Mouse (Mus musculus) stomach, embryonic 15.5 days (tissue): Measurements from ENCODE around the gene Rita1. TPM values are rescaled to one million over a fixed set of nuclear protein-coding genes. Genes with fewer than 3 reads are reported as not detected.

ENCODE experiments used
- ATAC-seq: fragments of 200-750 bp; cut with Nextera tagmentation; 2 replicates; pipeline ENCODE4 v1.8.0; 2017; ENCODE audit warnings: low read depth, moderate number of reproducible peaks, moderate TSS enrichment; ENCODE audit not compliant: insufficient read depth, low FRiP score
- H3K27ac ChIP-seq: fragments of 300-500 bp; sonication (generic); 2 replicates; pipeline ENCODE4 v1.5.1; 2015; ENCODE audit warnings: mild to moderate bottlenecking, inconsistent platforms
- H3K27me3 ChIP-seq: fragments of 300-500 bp; sonication (generic); replicated peaks from 2 replicates; pipeline ENCODE4 v1.6.1; 2015; ENCODE audit warnings: inconsistent platforms
- H3K36me3 ChIP-seq: fragments of 300-500 bp; sonication (generic); 2 replicates; pipeline ENCODE4 v1.6.1; 2015; ENCODE audit warnings: inconsistent platforms
- H3K4me1 ChIP-seq: fragments of 300-500 bp; sonication (generic); 2 replicates; pipeline ENCODE4 v1.6.1; 2015; ENCODE audit warnings: inconsistent platforms
- H3K4me2 ChIP-seq: fragments of 300-500 bp; sonication (generic); 2 replicates; pipeline ENCODE4 v1.6.1; 2015; ENCODE audit warnings: mild to moderate bottlenecking, inconsistent platforms
- H3K4me3 ChIP-seq: fragments of 300-500 bp; sonication (generic); replicated peaks from 2 replicates; pipeline ENCODE4 v1.5.1; 2015; ENCODE audit warnings: inconsistent platforms
- H3K9ac ChIP-seq: fragments of 300-500 bp; sonication (generic); 2 replicates; pipeline ENCODE4 v1.6.1; 2015; ENCODE audit warnings: inconsistent platforms
- H3K9me3 ChIP-seq: fragments of 300-500 bp; sonication (generic); 2 replicates; pipeline ENCODE4 v1.6.1; 2016; ENCODE audit warnings: inconsistent platforms
- WGBS: fragments of 180-500 bp; shearing (Covaris S2); methylation state at CpG from one replicate; pipeline ENCODE4 v1.1.7; 2015; 5-methylcytosine and 5-hydroxymethylcytosine counted together
- polyA plus RNA-seq: library from polyadenylated mRNA; unstranded; fragments of >200 nt; fragmentation: Nextera tagmentation; extraction: Ambion mirVana; gene quantifications from 2 replicates; pipeline ENCODE4 v1.2.1, GENCODE M21; 2015

Gene Rita1
- polyA plus RNA-seq, 1 experiment from 2014 or later = 10.4 TPM

- no peaks in the 10 kb centered on the region for H3K4me1 ChIP-seq
- no peak overlapping the region for H3K9ac ChIP-seq
- WGBS = 69% methylated on average over 5 of the region's 5 CpGs
- H3K9me3 ChIP-seq = no peaks in the 10 kb centered on the region
- no peak overlapping the region for H3K4me2 ChIP-seq
- no peaks in the 10 kb centered on the region for H3K27me3 ChIP-seq
- no peak for ATAC-seq
- H3K4me3 ChIP-seq = no peak overlapping the region
- no peak overlapping the region for H3K27ac ChIP-seq
- peaks cover 20% of the 10 kb centered on the region for H3K36me3 ChIP-seq
Measured at GRCm38 (mm10) chr5:120550137-120550536, 62.3 kb downstream of the Rita1 start.

DNA sequence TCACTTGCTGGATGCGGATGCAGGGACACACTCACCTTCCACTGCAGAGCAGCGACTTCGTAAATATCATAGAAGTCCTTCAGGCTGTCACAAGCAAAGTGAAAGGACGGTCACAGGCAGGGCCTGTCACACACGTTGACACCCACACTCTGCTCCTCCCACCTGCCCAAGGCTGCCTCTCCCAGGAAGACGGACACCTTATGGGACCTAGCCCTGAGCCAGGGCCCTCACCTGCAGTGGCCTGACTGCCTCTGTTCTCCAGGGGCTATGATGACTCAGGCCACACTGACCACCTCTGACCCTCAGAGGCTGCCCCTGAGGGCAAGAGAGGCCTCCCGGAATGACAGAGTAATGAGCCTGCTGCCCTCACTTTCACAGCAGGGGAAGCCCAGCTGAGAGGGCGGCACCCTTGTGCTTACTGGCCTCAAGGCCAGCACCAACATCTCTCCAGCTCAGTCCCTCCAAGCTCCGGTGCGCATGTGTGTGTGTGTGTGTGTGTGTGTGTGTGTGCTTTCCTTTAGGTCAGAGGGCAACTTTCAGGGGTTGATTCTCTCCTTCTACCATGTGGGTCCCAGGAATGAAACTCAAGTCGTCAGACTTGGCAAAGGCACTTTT lies 64.0 kb downstream of the Rita1 start:
- H3K36me3 ChIP-seq = peaks cover 8% of the 10 kb centered on the region; the same call in 1 of the 2 replicates
- no peak for ATAC-seq

More for the DNA sequence above, 64.0 kb downstream of the Rita1 start:
- Histone ChIP-seq H3K9me3 (no peaks in the 10 kb centered on the region), H3K4me3 (no peak overlapping the region), H3K27me3 (no peaks in the 10 kb centered on the region), H3K4me1 (no peaks in the 10 kb centered on the region), H3K27ac (no peak overlapping the region), H3K4me2 (no peak overlapping the region), H3K9ac (no peak overlapping the region)
- WGBS = 71% methylated on average over 11 of the region's 11 CpGs

Other genes starting within 250 kb of the Rita1 start
- gene Lhx5, start 180.9 kb downstream of the Rita1 start, polyA plus RNA-seq = 0.14 and 0.17 TPM in 2 replicates
- gene Sdsl, start 139.8 kb downstream of the Rita1 start, polyA plus RNA-seq = 15.9 and 19.4 TPM in 2 replicates
- gene Sds, start 136.1 kb downstream of the Rita1 start, polyA plus RNA-seq = 0.36 and 0.52 TPM in 2 replicates
- gene Plbd2, start 109.0 kb downstream of the Rita1 start, polyA plus RNA-seq = 51.5 and 53.5 TPM in 2 replicates
- 6.2 and 8.3 TPM in 2 replicates for gene Slc8b1, start 101.4 kb downstream of the Rita1 start, polyA plus RNA-seq
- gene Tpcn1, start 23.9 kb downstream of the Rita1 start, polyA plus RNA-seq = 25.5 and 25.7 TPM in 2 replicates
- 0.40 and 0.69 TPM in 2 replicates for gene Iqcd, start 23.6 kb downstream of the Rita1 start, polyA plus RNA-seq
- gene Ddx54, start 150 bp upstream of the Rita1 start, polyA plus RNA-seq = 41.8 and 44.9 TPM in 2 replicates
- gene Cfap73, start 21.6 kb upstream of the Rita1 start, polyA plus RNA-seq = not detected in 2 replicates
- gene Rasal1, start 36.2 kb upstream of the Rita1 start, polyA plus RNA-seq = 0.34 and 0.54 TPM in 2 replicates
- gene Dtx1, start 99.3 kb upstream of the Rita1 start, polyA plus RNA-seq = 5.2 and 5.6 TPM in 2 replicates
- gene Oas2, start 137.3 kb upstream of the Rita1 start, polyA plus RNA-seq = 0.46 and 0.51 TPM in 2 replicates
- 0.32 and 0.40 TPM in 2 replicates for gene Oas3, start 165.1 kb upstream of the Rita1 start, polyA plus RNA-seq
- gene Oas1e, start 182.9 kb upstream of the Rita1 start, polyA plus RNA-seq = not detected in 2 replicates
- 0.54 and 0.71 TPM in 2 replicates for gene Oas1c, start 199.9 kb upstream of the Rita1 start, polyA plus RNA-seq
- not detected in 2 replicates for gene Oas1f, start 234.8 kb upstream of the Rita1 start, polyA plus RNA-seq
- gene Oas1h, start 248.8 kb upstream of the Rita1 start, polyA plus RNA-seq = not detected in 2 replicates